Mouse (Mus musculus) olfactory bulb, adult 2 months (tissue): ENCODE measurements around the gene Magoh.

Experiments
- CTCF ChIP-seq: fragments of 200-500 bp; IDR thresholded peaks from 2 replicates; pipeline ENCODE4 v1.5.1; 2012; ENCODE audit warnings: low read depth, mild to moderate bottlenecking, low read length, moderate library complexity; ENCODE audit not compliant: insufficient read depth
- POLR2A ChIP-seq: fragments of 200-500 bp; IDR thresholded peaks from 2 replicates; pipeline ENCODE4 v1.6.1; 2012; ENCODE audit warnings: mild to moderate bottlenecking, low read depth, low read length, moderate library complexity; ENCODE audit not compliant: insufficient read depth

DNA sequence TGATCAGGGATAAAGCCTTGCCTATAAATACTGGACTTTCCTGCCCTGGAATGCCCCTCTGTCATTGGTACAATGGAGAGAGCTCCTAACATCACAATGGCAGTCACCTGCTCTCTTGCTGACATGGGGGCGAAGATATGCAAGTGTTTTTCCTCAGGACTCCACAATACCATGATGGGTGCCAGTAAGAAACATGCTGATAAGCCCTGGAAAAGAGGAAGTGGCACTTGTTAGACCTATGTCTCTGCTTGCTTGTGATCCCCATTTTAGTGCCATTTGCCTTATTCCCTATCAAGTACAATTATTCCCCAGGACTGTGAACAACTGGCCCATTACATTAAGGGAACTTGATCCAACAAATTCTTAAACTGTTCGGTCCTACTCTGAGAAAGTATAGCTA lies 49.2 kb downstream of the Magoh start:
- TF ChIP-seq CTCF: no peak
- no peak for TF ChIP-seq POLR2A
